In the genomic region with DNA sequence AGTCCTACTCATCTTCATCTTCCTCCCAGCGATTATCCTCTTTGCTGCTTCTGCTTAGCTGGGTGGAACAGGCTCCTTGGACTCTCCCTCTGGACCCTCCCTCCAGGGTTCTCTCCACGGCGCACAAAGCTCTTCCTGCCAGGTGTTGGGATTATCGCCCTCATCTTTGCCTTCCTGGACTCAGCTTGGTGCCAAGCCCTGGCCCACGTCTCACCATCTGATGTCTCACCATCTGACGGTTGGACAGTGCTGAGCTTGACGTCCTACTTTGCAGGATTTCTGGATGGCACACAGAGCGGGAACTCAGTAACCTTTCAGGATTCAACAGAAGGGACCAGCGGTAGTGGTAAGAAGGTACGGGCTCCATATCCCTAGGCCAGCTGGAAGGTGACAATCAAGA, we compare ENCODE assay signal across 17 mouse cellular contexts. TPM values are rescaled to one million over a fixed set of nuclear protein-coding genes. Genes with fewer than 3 reads are reported as not detected.
"Had no signal": no experiment of that assay in that cellular context is flagged by ENCODE, and none has a peak within 500 bp of the region (broad histone marks: within the 10 kb centered on the region; RNA-seq: fewer than 3 reads in every experiment).

No protein-coding gene starts in this region.

- DNase-seq: kidney, postnatal 25 days; lung, embryonic 14.5 days; right cerebral cortex, postnatal 14 days; thymus, postnatal 36 days had no signal

- ATAC-seq: midbrain, embryonic 16.5 days had no signal

- H3K27ac ChIP-seq: left cerebral cortex, adult 2 months; limb, embryonic 12.5 days; liver, embryonic 15.5 days; midbrain, embryonic 12.5 days had no signal

- H3K27me3 ChIP-seq: limb, embryonic 12.5 days; liver, embryonic 15.5 days; midbrain, embryonic 12.5 days had no signal

- H3K4me3 ChIP-seq: left cerebral cortex, adult 2 months; limb, embryonic 12.5 days; liver, embryonic 15.5 days; midbrain, embryonic 12.5 days had no signal

- H3K4me1 ChIP-seq: limb, embryonic 12.5 days; liver, embryonic 15.5 days; midbrain, embryonic 12.5 days had no signal

RNA-seq across cellular contexts. Expression of gene Cebpe, which starts 9.7 kb away (rescaled TPM):
- total RNA-seq: layer of hippocampus, postnatal 25 days; left cerebral cortex, adult 2 months; left cerebral cortex, postnatal 25 days had no signal
- polyA plus RNA-seq: kidney, embryonic 16.5 days; limb, embryonic 12.5 days; lung, embryonic 14.5 days; midbrain, embryonic 16.5 days; neural tube, embryonic 14.5 days; thymus, postnatal 0 days had no signal

RNA-seq across cellular contexts. Expression of gene Gm29776, which starts 23.1 kb away (rescaled TPM):
- total RNA-seq: layer of hippocampus, postnatal 25 days; left cerebral cortex, adult 2 months; liver, adult 2 months; megakaryocyte-erythroid progenitor cell, adult 5-6 weeks had no signal
- polyA plus RNA-seq: liver, adult 2 months; small intestine, adult 2 months had no signal
